Mouse (Mus musculus) ES-CJ7 (cell line): Measurements from ENCODE around the gene Gabrg1.

Experiments
- DNase-seq: peaks from one replicate; pipeline ENCODE4 v3.0.0; 2011; ENCODE audit warnings: low read depth, low spot score

The Gabrg1 gene

GRCm38 (mm10) chr5:70842192-70843095 lies at the start of gene Gabrg1:
TSS of gene Gabrg1 (minus strand) at chr5:70842617.
- DNase-seq = peak; percentile 67

- no peak for DNase-seq
These were observed 41.6 kb upstream of the Gabrg1 start for GRCm38 (mm10) chr5:70884026-70884425.

DNA sequence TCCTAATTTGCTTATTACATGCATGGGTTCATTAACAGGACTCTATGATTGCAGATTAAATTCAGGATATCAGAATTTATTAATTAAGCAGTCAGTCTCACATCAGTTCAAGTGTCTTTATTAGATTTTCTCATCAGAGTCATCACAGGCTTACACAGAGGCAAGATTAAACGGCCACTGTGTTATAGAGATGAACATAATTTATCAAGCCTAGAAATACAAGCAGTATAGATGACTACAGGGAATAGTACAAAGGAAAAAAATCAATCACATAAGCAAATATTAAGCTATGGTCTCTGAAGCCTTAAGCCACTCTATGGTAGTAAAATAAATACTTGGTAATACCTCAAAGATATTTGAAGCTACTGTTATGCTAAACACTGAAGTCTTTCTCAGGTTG lies 27.7 kb upstream of the Gabrg1 start:
- no peak for DNase-seq

DNA sequence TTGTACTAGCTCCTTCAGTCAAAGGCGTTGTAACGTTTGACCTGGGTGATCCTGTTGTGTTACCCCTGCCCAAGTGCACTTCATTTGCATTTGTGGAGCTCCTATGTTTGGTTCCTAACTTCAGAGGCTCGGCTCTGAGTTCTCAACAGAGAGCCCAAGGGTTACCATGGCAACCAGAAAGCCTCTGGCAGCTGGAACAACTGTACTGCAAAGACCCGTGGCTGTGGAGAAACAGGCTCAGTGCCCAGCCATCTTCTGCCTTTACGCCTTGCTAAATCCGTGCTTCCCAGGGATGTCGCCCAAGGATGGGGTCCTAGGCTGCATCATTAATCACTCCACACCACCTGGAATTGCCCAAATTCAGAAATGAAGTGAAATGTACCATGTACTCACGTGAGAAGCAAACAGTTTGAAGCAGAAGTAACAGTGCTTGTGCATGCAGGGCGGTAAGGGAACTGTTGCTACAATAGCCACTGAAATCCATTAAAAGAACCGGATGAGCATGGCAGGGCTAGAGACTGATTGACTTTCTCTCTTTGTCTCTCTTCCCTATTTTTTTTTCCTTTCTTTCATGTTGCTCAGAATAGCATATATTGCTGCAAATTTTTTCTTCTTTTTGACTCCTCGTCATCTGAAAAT lies 798 bp upstream of the Gabrg1 start:
- peak; percentile 85 for DNase-seq

GRCm38 (mm10) chr5:70818681-70819080 lies 23.7 kb downstream of the Gabrg1 start:
- DNase-seq = no peak

- no peak for DNase-seq
These were observed 106.3 kb downstream of the Gabrg1 start for GRCm38 (mm10) chr5:70736156-70736555.

DNA sequence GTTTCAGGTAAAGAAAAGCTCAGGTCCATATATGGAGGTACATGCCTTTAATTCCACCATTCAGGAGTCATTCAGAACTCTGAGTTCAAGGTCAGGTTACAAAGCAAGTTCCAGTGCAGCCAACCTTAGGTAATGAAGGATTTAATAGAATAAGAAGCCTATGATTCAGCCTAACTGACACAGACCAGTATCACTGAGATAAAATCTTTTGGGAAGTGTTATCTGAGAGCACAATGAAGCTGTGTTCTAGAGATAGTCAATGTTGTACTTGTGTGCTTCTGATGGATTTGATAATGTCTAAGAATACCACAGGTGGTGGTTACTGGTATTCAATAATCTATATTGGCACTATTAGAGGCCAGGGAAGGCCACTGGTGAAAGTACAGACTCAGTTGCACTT lies 138.1 kb downstream of the Gabrg1 start:
- DNase-seq = no peak
